Mouse (Mus musculus) adrenal gland, postnatal 36 days (tissue): Measurements from ENCODE around the gene Fcgr3. TPM values are rescaled to one million over a fixed set of nuclear protein-coding genes. Genes with fewer than 3 reads are reported as not detected.

Experiments
- DNase-seq, 2 experiments: peaks; one replicate each; pipeline ENCODE4 v3.0.0; 2021; ENCODE audit warnings: mixed read lengths in 1 of 2
- total RNA-seq, 2 experiments: library from RNA; stranded (reverse); gene quantifications; 2 replicates each; pipeline ENCODE4 v1.2.3; 2021

Fcgr3 gene
- total RNA-seq, 2 experiments from 2014 or later = 10.9 to 19.5 TPM

DNA sequence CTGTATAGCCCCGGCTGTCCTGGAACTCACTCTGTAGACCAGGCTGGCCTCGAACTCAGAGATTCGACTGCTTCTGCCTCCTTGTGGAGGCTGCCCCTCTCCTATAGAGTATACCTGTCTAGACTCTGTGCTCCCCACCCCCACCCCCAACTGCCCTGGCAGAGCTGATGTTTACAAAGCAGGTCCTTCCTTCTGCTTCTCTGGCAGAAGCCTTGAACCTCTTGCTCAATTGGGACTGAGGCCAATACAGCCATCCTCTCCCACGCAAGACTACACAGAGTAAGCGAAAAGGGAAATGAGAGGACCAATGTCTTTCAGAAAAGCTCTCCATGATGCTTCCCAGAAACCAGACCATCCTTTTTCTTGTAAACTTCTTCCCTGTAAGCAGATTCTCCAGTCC is 7.5 kb downstream of the Fcgr3 start:
- DNase-seq = peak; percentile 40 to 41

GRCm38 (mm10) chr1:171053305-171053704 is 11.4 kb downstream of the Fcgr3 start:
- DNase-seq = no peak

DNA sequence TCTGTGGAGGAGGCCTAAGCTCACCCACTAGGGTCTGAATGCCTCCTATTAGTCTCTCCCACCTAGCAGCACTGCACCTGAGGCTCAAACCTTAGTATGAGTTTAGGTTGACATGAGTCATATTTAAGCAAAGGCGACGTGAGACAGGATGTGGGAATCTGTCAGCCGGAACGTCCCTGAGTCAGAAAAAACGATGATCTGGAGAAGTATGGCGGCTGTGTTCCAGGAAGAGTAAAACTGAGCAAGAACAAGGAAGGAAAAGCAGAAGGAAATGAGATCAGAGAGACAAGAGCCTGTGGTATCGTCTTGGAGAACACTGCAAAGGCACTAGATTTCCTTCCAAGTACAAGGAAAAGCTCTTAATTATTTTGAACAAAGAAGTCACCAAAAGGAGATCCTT is 14.0 kb downstream of the Fcgr3 start:
- no peak for DNase-seq

GRCm38 (mm10) chr1:171049263-171049662 is 15.5 kb downstream of the Fcgr3 start:
- no peak for DNase-seq

GRCm38 (mm10) chr1:171046501-171046900 is 18.2 kb downstream of the Fcgr3 start:
- DNase-seq = no peak

GRCm38 (mm10) chr1:171045079-171045465 is 19.7 kb downstream of the Fcgr3 start:
- DNase-seq = no peak

DNA sequence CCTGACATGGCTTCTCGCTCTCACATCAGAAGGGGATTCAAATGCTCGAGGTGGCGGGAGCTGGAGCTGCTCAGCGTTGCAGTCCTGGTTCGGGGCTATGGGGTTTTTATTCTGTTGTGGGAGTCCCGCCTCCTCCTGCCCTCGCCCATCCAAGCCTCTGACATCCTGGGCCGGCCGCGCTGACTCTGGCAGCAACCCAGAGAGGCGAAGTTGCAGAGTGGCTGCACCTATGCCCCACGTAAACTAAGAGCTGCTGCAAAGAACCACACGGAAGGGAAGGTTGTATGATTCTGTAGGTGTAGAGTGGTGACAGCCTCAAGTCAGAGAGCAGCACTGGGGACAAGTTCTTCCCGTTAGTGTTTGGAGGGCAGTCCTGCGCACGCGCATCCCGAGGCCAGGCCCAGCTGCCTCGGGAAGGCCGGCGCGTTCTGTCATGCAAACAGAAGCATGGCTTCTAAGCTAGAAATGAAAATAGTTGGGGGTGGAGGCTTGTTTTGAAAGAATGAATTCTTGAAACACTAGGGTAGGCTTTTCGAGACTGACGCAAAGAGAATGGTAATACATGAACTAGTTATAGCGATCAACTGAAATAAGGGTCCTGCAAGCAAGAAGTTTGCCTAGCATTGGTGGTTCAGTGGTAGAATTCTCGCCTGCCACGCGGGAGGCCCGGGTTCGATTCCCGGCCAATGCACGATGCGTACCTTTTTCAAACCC is 20.2 kb downstream of the Fcgr3 start:
- DNase-seq = peak; percentile 92 to 94

- no peak for DNase-seq
Observed at GRCm38 (mm10) chr1:171043594-171044153, 21.1 kb downstream of the Fcgr3 start.

DNA sequence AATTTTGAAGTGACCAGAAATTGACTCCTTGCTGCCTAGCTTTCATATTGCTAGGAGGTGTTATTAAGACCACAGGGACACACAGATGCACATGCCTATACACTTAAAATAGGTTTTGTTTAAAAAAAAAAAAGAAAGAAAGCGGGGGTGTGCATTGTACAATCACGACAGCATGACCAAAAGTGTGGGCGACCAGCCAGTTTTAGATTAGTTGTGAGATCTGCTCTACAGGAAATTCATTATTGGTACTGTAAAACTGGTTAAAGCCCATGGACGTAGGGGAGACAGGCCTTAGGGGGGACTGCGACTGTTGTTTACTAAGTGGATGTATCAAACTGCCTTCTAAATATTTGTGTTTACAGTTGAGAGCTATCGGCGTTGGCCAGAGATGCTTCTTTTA is 24.9 kb downstream of the Fcgr3 start:
- no peak for DNase-seq

DNA sequence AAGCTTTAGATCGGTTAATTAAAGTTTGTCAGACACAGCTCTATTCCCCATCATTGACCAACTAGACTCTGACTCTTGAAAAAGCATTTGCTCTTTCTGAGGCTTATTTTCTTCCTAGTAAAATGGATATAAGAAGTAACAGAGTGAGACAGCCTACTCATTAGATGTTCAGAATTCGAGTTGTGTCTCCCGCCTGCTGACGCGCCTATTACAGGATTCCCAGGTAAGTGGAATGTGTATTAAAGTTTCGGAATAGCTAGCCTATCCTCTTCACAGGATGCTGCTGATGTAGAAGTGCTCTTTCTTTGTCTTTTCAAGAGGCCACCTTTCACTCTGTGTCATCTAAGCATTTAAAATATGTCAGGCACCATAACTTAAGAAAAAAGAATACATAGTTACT is 25.6 kb downstream of the Fcgr3 start:
- no peak for DNase-seq

GRCm38 (mm10) chr1:171037861-171038721 is 26.6 kb downstream of the Fcgr3 start:
- DNase-seq = peak; percentile 84 to 86

DNA sequence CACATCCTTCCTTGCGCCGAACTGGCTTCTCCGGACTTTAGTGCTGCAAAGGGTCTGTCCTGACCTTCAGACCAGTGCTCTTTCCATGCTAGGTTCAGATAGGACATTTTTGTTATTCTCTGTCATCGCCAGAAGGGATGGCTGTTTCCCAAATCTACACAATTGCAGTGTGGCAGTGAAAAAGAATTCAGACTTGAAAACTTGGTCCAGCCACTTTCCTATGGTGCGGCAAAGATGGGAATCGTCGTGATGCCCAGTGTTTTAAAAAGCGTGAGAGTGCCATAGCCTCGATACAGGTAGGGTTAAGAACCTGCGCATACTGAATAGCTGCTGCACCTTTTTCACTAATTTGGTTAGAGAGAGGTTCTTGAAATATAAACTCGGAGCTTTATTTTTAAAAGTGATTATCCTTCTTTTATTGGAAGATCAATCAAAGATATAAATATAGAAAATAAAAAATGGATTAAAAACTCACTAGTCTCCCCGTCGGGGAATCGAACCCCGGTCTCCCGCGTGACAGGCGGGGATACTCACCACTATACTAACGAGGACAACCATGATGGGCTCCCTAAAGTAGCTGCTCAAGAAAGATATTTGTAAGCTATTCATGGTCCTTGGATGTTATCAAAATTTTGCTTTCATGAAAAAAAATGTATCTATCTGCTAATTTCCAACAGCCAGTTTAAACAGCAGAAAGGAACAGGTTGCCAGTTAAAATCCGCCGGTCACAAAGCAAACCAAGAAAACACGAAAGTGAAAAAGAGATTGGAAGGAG is 28.0 kb downstream of the Fcgr3 start:
- DNase-seq = peak; percentile 75 to 79

DNA sequence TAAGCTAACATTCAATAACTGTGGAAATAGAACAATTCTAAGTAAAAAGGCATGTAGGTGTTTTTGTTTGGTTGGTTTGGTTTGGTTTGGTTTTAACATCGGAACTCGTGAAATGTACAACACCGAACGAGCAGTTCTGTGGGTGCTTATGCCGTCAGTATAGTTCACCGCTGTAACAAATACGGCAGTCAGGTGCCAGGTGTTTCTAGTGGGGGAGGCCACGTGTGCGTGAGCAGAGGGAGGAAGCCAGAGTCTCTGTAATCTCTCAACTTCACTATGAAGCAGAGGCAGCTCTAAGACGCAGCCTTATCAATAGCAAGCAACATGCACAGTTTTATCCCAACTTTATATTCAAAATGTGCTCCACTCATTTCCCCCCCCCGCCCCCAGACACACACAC is 29.1 kb downstream of the Fcgr3 start:
- no peak for DNase-seq

- DNase-seq = no peak
Observed at GRCm38 (mm10) chr1:171034201-171034600, 30.5 kb downstream of the Fcgr3 start.

DNA sequence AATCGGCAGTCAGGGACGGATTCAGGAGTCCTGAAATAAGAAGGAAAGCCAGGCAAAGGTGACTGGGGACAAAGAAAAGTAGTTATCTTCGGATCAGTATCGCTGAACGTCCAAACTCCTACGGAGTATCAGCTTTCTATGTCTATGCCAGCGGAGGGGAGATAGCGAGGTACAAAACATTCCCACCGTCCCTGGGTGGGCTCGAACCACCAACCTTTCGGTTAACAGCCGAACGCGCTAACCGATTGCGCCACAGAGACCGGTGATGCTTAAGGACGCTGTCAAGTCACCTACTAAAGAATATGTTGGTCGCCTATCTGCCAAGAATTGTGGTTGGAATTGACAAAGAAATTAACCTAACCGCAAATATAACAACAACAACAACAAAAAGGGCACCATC is 31.0 kb downstream of the Fcgr3 start:
- peak; percentile 89 to 90 for DNase-seq

DNA sequence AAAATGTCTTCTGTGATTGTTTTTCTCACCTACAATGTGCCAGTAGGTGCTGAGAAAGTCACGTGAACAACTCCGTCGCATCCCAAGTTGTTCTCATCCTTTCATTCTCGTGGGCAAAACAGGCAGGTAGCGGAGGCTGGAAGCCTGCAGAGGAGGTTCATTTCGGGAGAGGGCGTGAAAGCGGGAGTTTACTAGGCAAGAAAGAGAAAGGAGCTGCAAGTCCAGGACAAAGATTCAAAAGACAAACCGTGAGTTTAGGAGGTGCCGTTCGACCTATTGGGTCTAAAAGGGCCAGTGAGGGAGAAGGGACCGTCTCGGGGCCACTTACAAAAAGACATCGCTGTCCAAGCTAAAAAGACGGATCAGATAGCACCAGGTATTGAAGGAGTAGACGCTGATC is 31.5 kb downstream of the Fcgr3 start:
- DNase-seq = peak; percentile 10 to 24

DNA sequence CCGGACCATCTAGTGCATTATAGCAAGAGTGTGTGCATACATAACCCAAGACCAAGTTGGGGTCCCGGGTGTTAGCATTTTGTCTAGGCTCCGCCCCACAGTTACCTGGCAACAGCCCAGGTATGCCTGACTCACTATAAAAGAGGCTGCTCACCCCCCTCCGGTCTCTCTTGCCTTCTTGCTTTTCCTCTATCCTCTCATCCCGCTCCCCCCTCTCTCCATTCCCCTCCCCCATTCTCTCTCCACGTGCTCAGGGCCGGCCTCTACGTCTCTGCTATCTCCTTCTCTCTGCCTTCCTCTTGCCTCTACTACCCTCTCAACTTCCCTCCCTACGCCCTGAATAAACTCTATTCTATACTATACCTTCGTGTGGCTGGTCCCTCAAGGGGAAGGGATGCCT is 32.0 kb downstream of the Fcgr3 start:
- DNase-seq = no peak

GRCm38 (mm10) chr1:171031752-171032151 is 33.0 kb downstream of the Fcgr3 start:
- no peak for DNase-seq

DNA sequence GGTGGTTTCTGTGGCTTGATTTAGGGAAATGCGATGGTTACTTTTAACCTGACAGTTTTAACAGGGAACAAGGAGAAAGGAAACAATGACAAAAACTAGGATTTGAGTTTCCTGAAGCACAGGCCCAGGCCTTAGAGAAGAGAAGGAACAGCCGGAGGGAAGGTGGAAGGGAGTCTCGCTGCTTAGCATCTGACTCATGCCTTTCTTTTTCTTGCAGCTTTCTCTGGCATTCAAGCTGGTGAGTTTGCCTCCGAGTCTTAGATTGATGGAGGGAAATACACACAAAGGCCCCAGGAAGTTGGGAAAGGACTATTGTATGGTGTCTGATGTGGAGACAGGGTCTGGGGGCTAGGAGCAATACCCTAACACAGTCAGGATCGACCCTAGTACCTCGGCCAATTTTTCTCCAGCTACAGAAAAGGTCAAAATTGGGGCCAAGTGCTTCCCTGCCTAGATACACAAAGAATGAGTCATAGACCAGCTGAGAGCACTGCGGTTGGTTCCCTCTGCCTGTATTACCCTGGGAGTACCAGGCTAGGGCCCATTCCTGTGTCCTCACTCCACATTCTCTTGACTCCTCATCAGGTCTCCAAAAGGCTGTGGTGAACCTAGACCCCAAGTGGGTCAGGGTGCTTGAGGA is 45.3 kb downstream of the Fcgr3 start:
- DNase-seq = peak; percentile 52 to 62

- no peak for DNase-seq
Observed at GRCm38 (mm10) chr1:171018737-171019136, 46.0 kb downstream of the Fcgr3 start, which contains the start of gene Fcgr4. Gene Fcgr4 (plus strand): TSS chr1:171018920.

- no peak for DNase-seq
Observed at GRCm38 (mm10) chr1:171017468-171018158, 47.1 kb downstream of the Fcgr3 start.
